Mouse (Mus musculus) common myeloid progenitor, adult 5-6 weeks (primary cell): ENCODE results near the gene Ube2a. TPM values are rescaled to one million over a fixed set of nuclear protein-coding genes. Genes with fewer than 3 reads are reported as not detected.

Experiments used
- ATAC-seq: replicated peaks from 2 replicates; pipeline ENCODE4 v1.8.0; 2016; ENCODE audit warnings: low read depth, mild to moderate bottlenecking, moderate TSS enrichment, inconsistent platforms; ENCODE audit not compliant: poor library complexity, severe bottlenecking
- total RNA-seq: library from RNA; stranded (forward); fragments of 200-1000, 187-1606 nt; gene quantifications from 2 replicates; pipeline ENCODE4 v1.2.3, GENCODE M21; 2017

Ube2a gene
- 13.8 and 19.4 TPM in 2 replicates for total RNA-seq

DNA sequence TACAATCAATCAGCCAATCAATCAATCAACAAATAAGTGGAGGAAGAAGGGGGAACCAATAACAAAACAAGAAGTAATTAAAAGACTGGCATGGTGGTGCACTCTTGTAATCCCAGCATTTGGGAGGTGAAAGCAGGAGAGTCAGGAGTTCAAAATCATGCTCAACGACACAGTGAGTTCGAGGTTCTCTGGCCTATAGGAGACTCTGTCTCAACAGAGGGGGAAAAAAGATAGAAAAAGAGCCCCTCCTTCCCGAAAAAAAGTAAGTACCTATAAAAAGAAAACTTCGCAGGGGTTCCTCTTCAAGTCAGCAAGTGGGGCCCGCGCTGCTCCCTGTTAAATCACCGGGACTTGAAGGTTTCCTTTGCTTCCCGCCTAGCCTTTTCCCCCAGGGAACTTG is at the start of gene Ube2a, which contains the start of gene C330007P06Rik:
Ube2a (plus strand) TSS at position 136 of the 400 bp plus-strand sequence.
C330007P06Rik (minus strand) TSS at position 347 of the 400 bp plus-strand sequence.
- ATAC-seq, result peak; percentile 24; the same call in 1 of the 2 replicates

GRCm38 (mm10) chrX:36823932-36824711 is 49.6 kb upstream of the Ube2a start:
- no peak for ATAC-seq

DNA sequence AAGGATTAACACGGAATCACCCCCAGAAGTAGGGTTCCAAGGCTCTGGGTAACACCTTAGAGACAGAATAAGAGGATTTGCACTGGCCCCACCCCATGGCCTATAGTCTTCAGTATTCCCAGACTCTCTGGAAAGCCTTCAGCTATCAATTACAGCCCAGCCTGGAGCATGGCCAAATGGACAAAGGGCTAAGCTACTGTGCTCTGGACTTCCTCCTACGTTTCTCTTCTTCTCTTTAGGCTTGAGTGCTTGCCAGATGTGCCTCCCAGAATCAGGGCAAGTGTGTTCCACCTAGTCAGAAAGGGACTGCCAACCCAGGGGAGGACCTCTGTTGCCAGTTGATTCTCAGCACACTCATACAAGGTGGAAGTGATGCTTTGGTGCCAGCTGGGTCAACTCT is 48.7 kb upstream of the Ube2a start:
- no peak for ATAC-seq

DNA sequence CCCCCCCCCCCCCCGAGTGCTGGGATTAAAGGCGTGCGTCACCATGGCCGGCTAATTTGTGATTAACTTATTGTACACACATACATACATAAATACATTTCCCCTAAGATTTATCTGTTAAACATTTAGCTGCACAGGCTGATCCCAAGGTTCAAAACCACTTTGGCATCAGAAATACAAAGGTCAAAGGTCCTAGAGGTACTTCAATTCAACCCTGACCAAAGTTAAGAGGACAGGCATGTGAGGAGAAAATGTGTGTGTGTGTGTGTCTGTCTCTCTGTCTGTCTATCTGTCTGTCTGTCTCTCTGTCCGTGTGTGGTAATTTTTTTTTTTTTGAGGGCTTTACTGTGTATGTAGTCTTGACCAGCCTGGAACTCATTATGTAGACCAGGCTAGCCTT is 46.8 kb upstream of the Ube2a start:
- ATAC-seq, result no peak

- 0 out of 2 replicates have a peak, but pooled peaks have one; percentile 29 for ATAC-seq
Observed at GRCm38 (mm10) chrX:36830271-36830670, 43.4 kb upstream of the Ube2a start.

GRCm38 (mm10) chrX:36831632-36832031 is 42.1 kb upstream of the Ube2a start:
- no peak for ATAC-seq

- peak; percentile 62 for ATAC-seq
Observed at GRCm38 (mm10) chrX:36833397-36834084, 40.2 kb upstream of the Ube2a start.

- no peak for ATAC-seq
Observed at GRCm38 (mm10) chrX:36837069-36837676, 36.5 kb upstream of the Ube2a start.

- peak; percentile 17; the same call in 1 of the 2 replicates for ATAC-seq
Observed at GRCm38 (mm10) chrX:36839391-36839790, 34.3 kb upstream of the Ube2a start.

DNA sequence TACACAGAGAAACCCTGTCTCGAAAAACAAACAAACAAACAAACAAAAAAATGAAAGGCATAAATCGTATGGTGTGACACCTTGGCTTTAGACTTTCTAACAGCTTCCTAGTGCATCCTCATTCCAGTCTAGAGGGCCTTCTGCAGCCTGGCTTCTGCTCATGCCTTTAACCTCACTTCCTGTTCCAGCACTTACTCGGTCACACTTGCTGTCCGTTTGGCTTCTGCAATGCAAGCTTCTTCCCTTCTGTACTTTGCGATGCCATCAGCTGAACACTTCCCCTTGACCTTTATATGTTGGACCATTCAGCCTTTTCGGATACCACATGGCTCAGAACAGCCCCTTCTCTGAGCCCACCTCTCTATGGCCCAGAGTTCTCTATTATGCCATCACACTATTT is 32.0 kb upstream of the Ube2a start:
- peak; percentile 61 for ATAC-seq

DNA sequence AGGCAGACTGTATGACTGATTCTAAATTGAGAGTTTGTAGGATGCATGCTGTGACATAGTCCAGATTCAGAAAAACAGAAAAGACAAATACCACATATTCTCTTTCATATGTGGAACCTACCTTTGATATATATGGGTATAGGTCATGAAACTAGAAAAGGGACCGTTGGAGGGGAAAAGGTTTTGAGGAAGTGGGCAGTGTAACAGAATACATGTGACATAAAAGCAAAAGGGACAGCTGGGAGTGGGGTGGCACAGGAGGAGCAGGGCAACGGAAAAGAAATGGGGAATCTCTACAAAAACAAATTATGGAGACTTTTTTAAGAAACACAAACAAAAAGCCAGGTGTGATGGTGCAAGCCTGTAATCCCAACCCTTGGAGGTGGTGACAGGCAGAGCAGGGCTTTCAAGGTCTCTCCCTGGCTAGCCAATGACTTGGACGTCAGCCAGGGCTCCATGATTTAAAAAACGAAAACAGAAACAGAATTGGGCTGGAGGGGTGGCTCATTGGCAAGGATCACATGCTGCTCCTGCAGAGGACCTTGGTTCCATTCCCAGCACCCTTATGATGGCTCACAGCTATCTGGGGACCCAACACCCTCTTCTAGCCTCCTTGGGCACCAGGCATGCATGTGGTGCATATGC is 30.2 kb upstream of the Ube2a start:
- ATAC-seq, result peak; percentile 67; the same call in 1 of the 2 replicates

DNA sequence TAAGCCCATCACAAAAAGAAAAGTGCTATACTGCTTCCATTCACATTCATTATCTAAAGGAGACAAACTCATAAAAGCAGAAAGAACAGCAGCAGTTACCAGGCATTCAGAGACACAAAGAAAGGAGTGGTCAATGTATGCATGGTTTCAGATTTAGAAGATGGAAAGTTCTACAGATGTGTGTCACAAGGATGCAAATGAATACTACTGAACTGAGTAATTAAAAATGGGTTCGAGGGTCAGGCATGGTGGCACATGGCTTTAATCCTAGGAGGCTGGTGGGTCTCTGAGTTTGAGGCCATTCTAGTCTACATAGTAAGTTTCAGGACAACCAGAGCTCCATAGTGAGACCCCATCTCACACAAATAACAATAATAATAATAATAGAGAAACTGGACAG is 26.5 kb upstream of the Ube2a start:
- no peak for ATAC-seq

- ATAC-seq, result no peak
Observed at GRCm38 (mm10) chrX:36852631-36853030, 21.1 kb upstream of the Ube2a start.

GRCm38 (mm10) chrX:36863766-36864608 is 9.7 kb upstream of the Ube2a start:
- peak; percentile 100 for ATAC-seq

- ATAC-seq, result no peak
Observed at GRCm38 (mm10) chrX:36864609-36865328, 8.9 kb upstream of the Ube2a start.

DNA sequence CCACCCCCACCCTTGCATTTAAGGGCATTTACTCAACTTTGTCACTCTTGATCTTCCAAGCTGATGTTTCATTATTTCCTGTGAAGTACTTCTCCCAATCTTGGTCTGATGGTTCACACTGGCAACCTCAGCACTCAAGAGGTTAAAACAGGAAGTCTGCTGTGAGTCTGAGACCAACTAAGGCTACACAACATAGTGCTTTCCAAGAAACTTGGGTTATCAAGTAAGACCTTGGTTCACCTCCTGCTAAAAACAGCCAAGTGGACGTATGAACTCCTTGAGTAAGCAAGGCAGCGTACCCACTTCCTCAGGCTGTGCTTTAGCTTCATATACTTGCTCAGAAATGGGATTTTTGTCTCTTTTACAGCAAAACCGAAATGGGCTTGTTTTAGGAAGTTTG is 3.3 kb upstream of the Ube2a start:
- ATAC-seq, result peak; percentile 48

DNA sequence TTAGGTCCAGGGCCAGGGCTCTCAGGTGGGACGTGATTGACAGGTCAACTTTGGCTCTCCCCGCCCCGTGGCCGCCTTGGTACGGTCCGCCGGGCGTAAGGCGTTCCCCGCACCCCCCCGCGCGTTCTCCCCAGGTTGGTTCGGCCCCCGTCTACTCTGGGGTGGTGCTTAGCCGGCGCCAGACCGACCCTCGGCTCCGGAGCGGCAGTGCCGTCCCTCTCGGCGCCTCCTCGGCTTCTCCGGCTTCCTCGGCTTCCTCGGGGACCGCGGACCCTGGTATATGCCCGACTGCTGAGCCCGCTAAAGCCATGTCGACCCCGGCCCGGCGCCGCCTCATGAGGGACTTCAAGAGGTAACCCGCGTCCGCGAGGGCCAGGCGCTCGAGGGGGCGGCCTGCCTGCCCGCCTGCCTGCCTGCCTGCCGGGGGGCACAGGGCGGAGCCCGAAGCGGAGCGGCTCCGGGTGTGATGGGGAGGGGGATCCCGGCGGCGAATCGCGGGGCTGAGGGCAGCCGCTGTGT is 537 bp downstream of the Ube2a start:
- peak; percentile 86 for ATAC-seq

- no peak for ATAC-seq
Observed at GRCm38 (mm10) chrX:36874704-36875128, 1.0 kb downstream of the Ube2a start.

DNA sequence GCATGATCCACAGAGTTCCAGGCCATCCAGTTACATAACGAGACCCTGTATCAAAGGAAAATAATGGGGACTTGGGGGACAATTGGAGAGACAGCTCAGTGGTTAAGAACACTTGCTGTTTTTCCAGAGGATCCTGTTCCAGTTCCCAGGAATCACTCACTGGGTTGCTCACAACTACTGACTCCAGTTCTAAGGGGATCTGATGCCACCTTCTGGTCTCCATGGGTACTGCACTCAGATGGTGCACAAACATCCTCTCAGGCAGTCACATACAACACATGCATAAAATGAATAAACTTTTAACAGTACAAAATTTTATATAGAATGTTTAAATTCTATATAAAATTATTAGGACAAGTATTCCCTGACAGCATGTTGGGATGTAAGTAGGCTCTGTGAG is 11.0 kb downstream of the Ube2a start:
- no peak for ATAC-seq
